Mouse (Mus musculus) kidney, adult 11 months (tissue): ENCODE data around the gene Nudt15.

Experiments
- DNase-seq: peaks from one replicate; pipeline ENCODE4 v3.0.0; 2022

The Nudt15 gene

DNA sequence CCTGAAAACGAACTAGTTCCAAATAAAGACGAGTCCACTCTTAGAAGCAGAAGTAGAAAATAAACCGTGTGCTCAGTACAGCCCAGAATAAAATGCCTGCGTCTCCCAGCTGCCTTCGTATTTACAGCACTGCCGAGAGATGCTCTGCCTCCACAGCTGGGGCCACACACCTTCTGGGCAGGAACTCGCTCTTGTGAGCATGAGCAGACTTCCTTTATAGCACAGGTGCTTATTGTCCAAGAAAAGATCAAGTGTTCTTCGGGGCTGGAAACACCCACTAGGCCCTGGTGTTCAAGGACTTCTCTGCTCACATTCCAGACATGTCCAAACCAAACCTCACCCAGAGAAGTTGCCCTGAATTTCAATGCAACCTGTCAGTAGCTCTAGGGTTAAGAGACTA, 77.4 kb downstream of the Nudt15 start:
- no peak for DNase-seq

DNA sequence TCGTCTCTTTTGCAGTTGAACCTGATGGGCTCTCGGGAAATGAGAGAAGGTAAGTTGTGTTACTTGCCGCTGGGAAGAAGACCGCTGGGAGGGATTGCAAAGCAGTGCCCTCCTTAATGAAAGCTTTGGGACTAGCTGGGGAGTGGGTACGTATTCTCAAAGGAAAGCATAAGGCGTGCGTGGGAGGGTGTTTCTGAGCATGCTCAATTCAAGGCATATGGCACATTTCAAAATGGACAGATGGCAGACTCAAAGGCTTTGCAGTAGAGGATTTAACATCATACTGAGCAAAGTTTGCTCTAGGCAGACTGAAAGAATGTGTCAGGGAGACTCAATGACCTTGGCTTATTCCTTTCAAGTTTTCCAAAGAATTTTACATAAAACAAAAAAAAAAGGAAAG, 78.5 kb downstream of the Nudt15 start:
- DNase-seq, result no peak
